Mouse (Mus musculus): ENCODE measurements around the gene Atg9b. TPM values are rescaled to one million over a fixed set of nuclear protein-coding genes. Genes with fewer than 3 reads are reported as not detected.

The Atg9b gene
- polyA plus RNA-seq, 1 experiment from 2014 or later: 0.59 TPM

DNA sequence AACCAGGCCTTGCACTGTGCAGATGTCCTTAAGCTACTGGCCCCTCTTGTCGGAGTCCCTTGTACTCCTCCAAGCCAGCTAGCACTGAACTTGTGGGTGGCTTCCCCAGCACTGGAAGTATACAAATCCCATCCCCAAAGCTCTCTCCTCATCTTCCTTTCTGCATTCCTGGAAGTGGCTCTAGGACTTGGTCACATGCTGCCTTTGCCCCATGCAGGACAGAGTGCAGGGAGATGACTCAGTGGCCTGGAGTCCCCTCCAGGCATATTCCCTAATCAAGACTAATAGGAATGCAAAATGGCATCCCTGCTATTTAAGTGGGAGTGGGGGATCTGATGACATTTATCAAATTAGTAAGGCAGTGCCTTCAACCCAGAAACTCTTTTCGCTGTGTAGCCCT lies 20.1 kb upstream of the Atg9b start:
- WGBS: 85% methylated on average over 2 of the region's 2 CpGs
- Histone ChIP-seq H3K36me3 (ENCODE audit: insufficient read depth, low read length) (0 out of 2 replicates have a peak, but pooled peaks cover 8% of the 10 kb centered on the region), H3K4me2 (ENCODE audit: low read length) (no peak overlapping the region), H3K9ac (ENCODE audit: low read depth, low read length) (no peak overlapping the region), H3K4me1 (replicated peaks; ENCODE audit: insufficient read depth, low read length) (peaks cover 11% of the 10 kb centered on the region), H3K4me3 (replicated peaks; ENCODE audit: low read depth, low read length) (no peak overlapping the region), H3K9me3 (replicated peaks; ENCODE audit: low read length) (no peaks in the 10 kb centered on the region), H3K27me3 (ENCODE audit: insufficient read depth, low read length) (no peaks in the 10 kb centered on the region), H3K27ac (no peak overlapping the region)
- TF ChIP-seq CTCF (IDR thresholded peaks at IDR 0.05; ENCODE audit: low read depth): no peak
- DNase-seq (ENCODE audit: low spot score): no peak
- no peak for ATAC-seq (replicated peaks; ENCODE audit: low FRiP score, low read depth)

GRCm38 (mm10) chr5:24409466-24409865 lies 17.5 kb upstream of the Atg9b start:
- 72% methylated on average over 2 of the region's 2 CpGs for WGBS
- H3K4me1 ChIP-seq (replicated peaks; ENCODE audit: insufficient read depth, low read length): peaks cover 11% of the 10 kb centered on the region
- H3K4me2 ChIP-seq (ENCODE audit: low read length): no peak overlapping the region
- DNase-seq (ENCODE audit: low spot score) (no peak), ATAC-seq (replicated peaks; ENCODE audit: low FRiP score, low read depth) (no peak)
- TF ChIP-seq CTCF (IDR thresholded peaks at IDR 0.05; ENCODE audit: low read depth): no peak
- H3K27ac ChIP-seq: no peak overlapping the region
- H3K9ac ChIP-seq (ENCODE audit: low read depth, low read length): no peak overlapping the region
- H3K27me3 ChIP-seq (ENCODE audit: insufficient read depth, low read length): no peaks in the 10 kb centered on the region
- H3K36me3 ChIP-seq (ENCODE audit: insufficient read depth, low read length): 0 out of 2 replicates have a peak, but pooled peaks cover 22% of the 10 kb centered on the region
- no peak overlapping the region for H3K4me3 ChIP-seq (replicated peaks; ENCODE audit: low read depth, low read length)
- H3K9me3 ChIP-seq (replicated peaks; ENCODE audit: low read length): no peaks in the 10 kb centered on the region

DNA sequence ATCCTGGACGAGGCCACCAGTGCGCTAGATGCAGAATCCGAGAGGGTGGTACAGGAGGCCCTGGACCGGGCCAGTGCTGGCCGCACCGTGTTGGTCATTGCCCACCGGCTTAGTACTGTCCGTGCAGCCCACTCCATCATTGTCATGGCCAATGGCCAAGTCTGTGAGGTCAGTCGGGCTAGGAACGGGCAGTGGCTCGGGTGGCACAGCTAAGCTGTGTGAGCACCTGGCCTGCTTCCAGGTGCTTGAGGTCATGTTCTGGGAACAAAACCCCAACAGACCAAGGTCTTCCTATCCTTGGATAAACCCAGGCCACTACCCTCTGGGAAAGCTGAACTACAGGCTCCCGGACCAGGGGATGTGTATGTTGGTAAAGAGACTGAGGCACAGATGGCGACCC lies 16.7 kb upstream of the Atg9b start:
- Histone ChIP-seq H3K9me3 (replicated peaks; ENCODE audit: low read length) (no peaks in the 10 kb centered on the region), H3K4me1 (replicated peaks; ENCODE audit: insufficient read depth, low read length) (peaks cover 6% of the 10 kb centered on the region), H3K4me3 (replicated peaks; ENCODE audit: low read depth, low read length) (no peak overlapping the region), H3K27ac (no peak overlapping the region), H3K4me2 (ENCODE audit: low read length) (no peak overlapping the region), H3K9ac (ENCODE audit: low read depth, low read length) (no peak overlapping the region), H3K27me3 (ENCODE audit: insufficient read depth, low read length) (no peaks in the 10 kb centered on the region), H3K36me3 (ENCODE audit: insufficient read depth, low read length) (peaks cover 24% of the 10 kb centered on the region; the same call in 1 of the 2 replicates)
- 86% methylated on average over 13 of the region's 13 CpGs for WGBS
- DNase-seq (ENCODE audit: low spot score) (no peak), ATAC-seq (replicated peaks; ENCODE audit: low FRiP score, low read depth) (no peak)
- no peak for TF ChIP-seq CTCF (IDR thresholded peaks at IDR 0.05; ENCODE audit: low read depth)

- no peak for DNase-seq (ENCODE audit: low spot score)
- H3K36me3 ChIP-seq (ENCODE audit: insufficient read depth, low read length): peaks cover 35% of the 10 kb centered on the region
Observed at GRCm38 (mm10) chr5:24405389-24405876, 13.5 kb upstream of the Atg9b start.

GRCm38 (mm10) chr5:24404594-24405360 lies 12.8 kb upstream of the Atg9b start:
- ATAC-seq (replicated peaks; ENCODE audit: low FRiP score, low read depth): no peak

More at GRCm38 (mm10) chr5:24405389-24405876, 13.5 kb upstream of the Atg9b start:
- no peak overlapping the region for H3K9ac ChIP-seq (ENCODE audit: low read depth, low read length)
- H3K4me3 ChIP-seq (replicated peaks; ENCODE audit: low read depth, low read length): no peak overlapping the region
- 58% methylated on average over 3 of the region's 3 CpGs for WGBS
- H3K4me2 ChIP-seq (ENCODE audit: low read length): no peak overlapping the region
- TF ChIP-seq CTCF (IDR thresholded peaks at IDR 0.05; ENCODE audit: low read depth): no peak
- no peaks in the 10 kb centered on the region for H3K4me1 ChIP-seq (replicated peaks; ENCODE audit: insufficient read depth, low read length)
- no peak for ATAC-seq (replicated peaks; ENCODE audit: low FRiP score, low read depth)
- H3K27ac ChIP-seq: no peak overlapping the region
- no peaks in the 10 kb centered on the region for H3K9me3 ChIP-seq (replicated peaks; ENCODE audit: low read length)
- no peaks in the 10 kb centered on the region for H3K27me3 ChIP-seq (ENCODE audit: insufficient read depth, low read length)

GRCm38 (mm10) chr5:24401969-24402368 lies 10.0 kb upstream of the Atg9b start:
- Histone ChIP-seq H3K36me3 (ENCODE audit: insufficient read depth, low read length) (peaks cover 29% of the 10 kb centered on the region), H3K9ac (ENCODE audit: low read depth, low read length) (no peak overlapping the region), H3K4me3 (replicated peaks; ENCODE audit: low read depth, low read length) (no peak overlapping the region), H3K27ac (no peak overlapping the region), H3K9me3 (replicated peaks; ENCODE audit: low read length) (no peaks in the 10 kb centered on the region), H3K27me3 (ENCODE audit: insufficient read depth, low read length) (no peaks in the 10 kb centered on the region), H3K4me2 (ENCODE audit: low read length) (no peak overlapping the region), H3K4me1 (replicated peaks; ENCODE audit: insufficient read depth, low read length) (no peaks in the 10 kb centered on the region)
- 76% methylated on average over 9 of the region's 9 CpGs for WGBS
- DNase-seq (ENCODE audit: low spot score) (no peak), ATAC-seq (replicated peaks; ENCODE audit: low FRiP score, low read depth) (no peak)
- TF ChIP-seq CTCF (IDR thresholded peaks at IDR 0.05; ENCODE audit: low read depth): no peak

More at GRCm38 (mm10) chr5:24404594-24405360, 12.8 kb upstream of the Atg9b start:
- no peak overlapping the region for H3K4me2 ChIP-seq (ENCODE audit: low read length)
- no peaks in the 10 kb centered on the region for H3K4me1 ChIP-seq (replicated peaks; ENCODE audit: insufficient read depth, low read length)
- no peaks in the 10 kb centered on the region for H3K9me3 ChIP-seq (replicated peaks; ENCODE audit: low read length)
- no peak overlapping the region for H3K27ac ChIP-seq
- H3K36me3 ChIP-seq (ENCODE audit: insufficient read depth, low read length): peaks cover 38% of the 10 kb centered on the region
- H3K4me3 ChIP-seq (replicated peaks; ENCODE audit: low read depth, low read length): no peak overlapping the region
- WGBS: 79% methylated on average over 6 of the region's 6 CpGs
- no peak for DNase-seq (ENCODE audit: low spot score)
- H3K9ac ChIP-seq (ENCODE audit: low read depth, low read length): no peak overlapping the region
- TF ChIP-seq CTCF (IDR thresholded peaks at IDR 0.05; ENCODE audit: low read depth): no peak
- no peaks in the 10 kb centered on the region for H3K27me3 ChIP-seq (ENCODE audit: insufficient read depth, low read length)
